Mouse (Mus musculus) lung, embryonic 16.5 days (tissue): ENCODE results near the gene Cd274. TPM values are rescaled to one million over a fixed set of nuclear protein-coding genes. Genes with fewer than 3 reads are reported as not detected.

ENCODE experiments used
- ATAC-seq: fragments of 200-750 bp; cut with Nextera tagmentation; 2 replicates; pipeline ENCODE4 v1.8.0; 2017; ENCODE audit warnings: low read depth, mild to moderate bottlenecking, moderate library complexity
- H3K27ac ChIP-seq: fragments of 300-500 bp; sonication (generic); 2 replicates; pipeline ENCODE4 v1.5.1; 2014; ENCODE audit warnings: mild to moderate bottlenecking, control low read depth, low read length
- H3K27me3 ChIP-seq: fragments of 300-500 bp; sonication (generic); 2 replicates; pipeline ENCODE4 v1.6.1; 2014; ENCODE audit warnings: low read depth, low read length, mixed read lengths; ENCODE audit not compliant: control insufficient read depth, insufficient read depth
- H3K36me3 ChIP-seq: fragments of 300-500 bp; sonication (generic); 2 replicates; pipeline ENCODE4 v1.6.1; 2014; ENCODE audit warnings: low read length; ENCODE audit not compliant: control insufficient read depth, insufficient read depth
- H3K4me1 ChIP-seq: fragments of 300-500 bp; sonication (generic); replicated peaks from 2 replicates; pipeline ENCODE4 v1.6.1; 2014; ENCODE audit warnings: low read length, mixed read lengths; ENCODE audit not compliant: control insufficient read depth, insufficient read depth
- H3K4me2 ChIP-seq: fragments of 300-500 bp; sonication (generic); 2 replicates; pipeline ENCODE4 v1.6.1; 2014; ENCODE audit warnings: low read depth, low read length, control low read depth
- H3K4me3 ChIP-seq: fragments of 300-500 bp; sonication (generic); 2 replicates; pipeline ENCODE4 v1.5.1; 2014; ENCODE audit warnings: mild to moderate bottlenecking, low read length, control low read depth
- H3K9ac ChIP-seq: fragments of 300-500 bp; sonication (generic); 2 replicates; pipeline ENCODE4 v1.6.1; 2014; ENCODE audit warnings: low read length, control low read depth
- H3K9me3 ChIP-seq: fragments of 300-500 bp; sonication (generic); 2 replicates; pipeline ENCODE4 v1.6.1; 2016; ENCODE audit warnings: low read length; ENCODE audit not compliant: control insufficient read depth
- WGBS: fragments of 180-500 bp; shearing (Covaris S2); extraction: QIAGEN DNeasy Blood & Tissue Kit; methylation state at CpG from one replicate; pipeline ENCODE4 v1.1.7; 2014; 5-methylcytosine and 5-hydroxymethylcytosine counted together
- polyA plus RNA-seq: library from polyadenylated mRNA; unstranded; fragments of >200 nt; fragmentation: Nextera tagmentation; extraction: Ambion mirVana; gene quantifications from 2 replicates; pipeline ENCODE4 v1.2.1, GENCODE M21; 2015

Gene Cd274
- polyA plus RNA-seq, 1 experiment from 2014 or later, result 0.28 TPM

DNA sequence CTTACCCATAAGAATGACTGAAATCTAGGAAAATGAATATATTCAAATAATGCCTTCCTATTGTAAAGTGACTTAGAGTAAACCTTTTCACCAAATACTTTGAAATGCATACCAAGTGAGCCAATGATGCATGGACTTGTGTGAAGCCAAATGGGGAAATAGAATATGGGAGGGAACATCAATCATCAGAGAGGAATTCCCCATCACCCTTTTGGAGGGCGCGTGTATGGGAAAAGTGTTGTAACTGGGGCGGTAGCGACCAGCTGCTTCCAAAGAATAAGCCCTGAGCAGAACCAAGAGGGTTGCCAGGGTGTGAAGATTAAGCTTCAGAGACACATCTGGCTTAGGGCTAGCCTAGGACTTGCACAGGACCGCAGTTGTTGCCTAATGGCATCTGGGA is 16.1 kb downstream of the Cd274 start:
- Histone ChIP-seq H3K4me2 (no peak overlapping the region), H3K4me1 (no peaks in the 10 kb centered on the region), H3K4me3 (no peak overlapping the region), H3K9ac (no peak overlapping the region), H3K9me3 (no peaks in the 10 kb centered on the region), H3K27me3 (no peaks in the 10 kb centered on the region), H3K27ac (no peak overlapping the region), H3K36me3 (no peaks in the 10 kb centered on the region)
- WGBS, result 85% methylated on average over 5 of the region's 5 CpGs
- ATAC-seq, result no peak

DNA sequence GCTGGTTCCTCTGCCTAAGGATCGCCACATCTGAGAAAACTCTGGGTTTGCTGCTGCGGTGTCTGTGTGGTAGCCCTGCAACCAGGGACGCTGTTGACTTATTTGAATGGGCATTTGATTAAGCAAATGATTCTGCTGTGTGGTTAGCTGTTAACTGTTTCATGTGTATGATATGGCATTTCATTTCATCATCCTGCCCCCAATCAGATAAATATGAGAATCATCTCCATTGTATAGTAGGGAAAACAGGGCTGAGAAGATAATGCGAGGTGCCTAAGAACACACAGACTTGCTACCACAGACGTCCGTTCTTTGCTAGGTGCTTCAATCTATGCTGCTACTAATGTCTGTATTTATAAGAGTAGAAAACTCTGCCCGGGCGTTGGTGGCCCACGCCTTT is 17.2 kb downstream of the Cd274 start:
- Histone ChIP-seq H3K4me3 (no peak overlapping the region), H3K36me3 (no peaks in the 10 kb centered on the region), H3K4me1 (no peaks in the 10 kb centered on the region), H3K9ac (no peak overlapping the region), H3K9me3 (no peaks in the 10 kb centered on the region), H3K27me3 (no peaks in the 10 kb centered on the region), H3K4me2 (no peak overlapping the region), H3K27ac (no peak overlapping the region)
- WGBS, result 76% methylated on average over 9 of the region's 9 CpGs
- ATAC-seq, result no peak

DNA sequence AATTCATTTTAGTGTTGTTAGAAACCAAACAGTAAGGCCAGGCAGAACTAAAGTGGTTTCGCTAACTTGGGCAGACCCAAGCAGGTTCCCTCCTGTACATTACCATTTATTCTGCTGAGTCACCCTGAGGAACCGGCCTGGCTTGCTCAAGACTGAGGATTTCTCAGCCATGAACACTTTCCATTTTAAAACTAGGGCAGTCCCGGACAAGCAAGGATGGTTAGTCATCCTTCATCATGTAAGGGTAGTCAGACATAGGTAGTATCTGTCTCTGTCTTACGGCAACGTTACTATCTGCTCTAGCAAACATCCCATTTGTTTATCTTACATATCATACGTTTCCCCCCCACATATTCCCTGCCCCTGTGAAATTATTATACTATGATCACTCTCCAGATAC is 17.7 kb downstream of the Cd274 start:
- Histone ChIP-seq H3K27ac (no peak overlapping the region), H3K4me2 (no peak overlapping the region), H3K9me3 (no peaks in the 10 kb centered on the region), H3K36me3 (no peaks in the 10 kb centered on the region), H3K27me3 (no peaks in the 10 kb centered on the region), H3K4me1 (no peaks in the 10 kb centered on the region), H3K9ac (no peak overlapping the region), H3K4me3 (no peak overlapping the region)
- 62% methylated on average over 6 of the region's 6 CpGs for WGBS
- ATAC-seq, result no peak

DNA sequence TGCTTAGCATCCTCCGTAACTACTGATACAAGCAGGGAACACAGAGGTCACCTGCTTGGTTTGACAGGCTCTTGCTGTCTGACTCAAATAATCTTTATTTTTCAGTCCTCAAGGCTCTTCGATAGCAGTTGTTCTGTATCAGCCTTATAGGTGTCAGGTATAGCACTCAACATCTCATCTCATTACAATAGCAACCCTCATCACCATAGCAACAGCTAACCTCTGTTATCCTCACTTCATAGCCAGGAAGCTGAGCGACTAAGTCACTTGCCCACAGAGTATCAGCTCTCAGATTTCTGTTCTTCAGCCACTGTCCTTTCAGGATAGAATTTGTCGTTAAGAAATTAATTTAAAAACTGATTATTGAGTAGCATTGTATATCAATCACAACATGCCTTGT is 18.6 kb downstream of the Cd274 start:
- ATAC-seq, result no peak
- WGBS, result 78% methylated on average over 4 of the region's 4 CpGs
- H3K27ac ChIP-seq, result no peak overlapping the region

DNA sequence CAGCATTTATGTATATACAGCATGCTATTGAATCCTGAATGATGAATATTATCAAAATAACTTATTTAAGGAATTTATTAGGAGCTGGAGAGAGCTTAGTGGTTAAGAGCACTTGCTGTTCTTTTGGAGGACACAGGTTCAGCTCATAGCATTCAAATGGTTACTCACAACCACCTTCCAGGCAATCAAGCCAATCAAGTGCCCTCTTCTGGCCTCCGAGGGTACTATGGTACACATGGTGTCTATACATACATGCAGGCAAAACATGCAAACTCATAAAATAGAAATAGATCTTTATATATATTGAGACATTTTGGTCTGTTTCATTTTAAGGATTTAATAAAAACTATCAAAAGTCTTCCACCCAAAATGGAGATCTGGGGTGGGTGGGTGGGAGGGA is 21.6 kb downstream of the Cd274 start:
- H3K9me3 ChIP-seq, result no peaks in the 10 kb centered on the region
- no peak for ATAC-seq
- no peak overlapping the region for H3K9ac ChIP-seq
- no peaks in the 10 kb centered on the region for H3K4me1 ChIP-seq
- H3K4me2 ChIP-seq, result no peak overlapping the region
- no peak overlapping the region for H3K27ac ChIP-seq
- 88% methylated on average over 1 of the region's 1 CpGs for WGBS
- H3K4me3 ChIP-seq, result no peak overlapping the region
- H3K27me3 ChIP-seq, result no peaks in the 10 kb centered on the region
- no peaks in the 10 kb centered on the region for H3K36me3 ChIP-seq

More for the DNA sequence above, 18.6 kb downstream of the Cd274 start:
- Histone ChIP-seq H3K4me3 (no peak overlapping the region), H3K9ac (no peak overlapping the region), H3K4me1 (no peaks in the 10 kb centered on the region), H3K9me3 (no peaks in the 10 kb centered on the region), H3K36me3 (no peaks in the 10 kb centered on the region), H3K27me3 (no peaks in the 10 kb centered on the region), H3K4me2 (no peak overlapping the region)

DNA sequence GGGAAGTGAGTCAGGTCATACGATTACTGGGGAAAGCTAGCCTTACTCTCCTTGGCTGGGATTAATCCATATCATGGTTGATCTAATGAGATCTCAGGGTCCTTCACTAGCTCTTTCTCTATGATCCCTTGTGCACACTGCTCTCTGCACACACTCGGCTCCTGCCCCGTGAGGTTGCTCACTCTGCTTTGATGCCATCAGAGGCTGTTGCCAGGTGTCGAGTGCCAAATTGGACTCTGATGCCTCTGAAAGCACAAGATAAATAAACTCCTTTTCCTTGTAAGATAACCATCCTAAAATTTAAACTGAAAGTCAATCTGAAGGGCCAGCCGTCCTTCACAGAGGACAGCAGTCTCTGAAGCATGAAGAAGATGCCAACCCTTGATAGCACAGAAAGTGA is 23.2 kb downstream of the Cd274 start:
- WGBS, result 57% methylated on average over 5 of the region's 5 CpGs
- ATAC-seq, result no peak

DNA sequence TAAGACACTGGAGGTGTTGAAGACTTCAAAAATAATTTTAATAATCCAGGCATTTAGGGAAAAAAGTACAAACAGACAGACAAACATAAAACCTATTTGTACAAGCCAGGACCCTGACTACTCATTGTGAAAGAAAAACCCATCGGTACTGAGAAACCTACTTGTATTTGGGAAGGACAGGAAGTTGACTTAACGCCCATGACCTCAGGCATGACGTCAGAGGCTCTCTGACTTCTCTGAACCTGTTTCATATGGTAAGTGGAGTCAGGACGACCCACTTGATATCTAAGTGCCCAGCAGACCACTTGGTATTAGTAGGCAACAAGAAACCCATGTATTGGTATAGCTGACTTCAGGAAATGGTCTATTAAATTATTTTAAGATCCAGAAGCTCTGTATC is 24.0 kb downstream of the Cd274 start:
- no peak for ATAC-seq
- Histone ChIP-seq H3K9me3 (no peaks in the 10 kb centered on the region), H3K27ac (no peak overlapping the region), H3K9ac (no peak overlapping the region), H3K4me1 (no peaks in the 10 kb centered on the region), H3K4me3 (no peak overlapping the region), H3K36me3 (no peaks in the 10 kb centered on the region), H3K27me3 (no peaks in the 10 kb centered on the region), H3K4me2 (no peak overlapping the region)
- WGBS, result 47% methylated on average over 4 of the region's 4 CpGs

More for the DNA sequence above, 23.2 kb downstream of the Cd274 start:
- no peak overlapping the region for H3K4me2 ChIP-seq
- no peaks in the 10 kb centered on the region for H3K4me1 ChIP-seq
- H3K9me3 ChIP-seq, result no peaks in the 10 kb centered on the region
- no peaks in the 10 kb centered on the region for H3K27me3 ChIP-seq
- no peak overlapping the region for H3K9ac ChIP-seq
- H3K4me3 ChIP-seq, result no peak overlapping the region
- H3K36me3 ChIP-seq, result no peaks in the 10 kb centered on the region
- no peak overlapping the region for H3K27ac ChIP-seq

DNA sequence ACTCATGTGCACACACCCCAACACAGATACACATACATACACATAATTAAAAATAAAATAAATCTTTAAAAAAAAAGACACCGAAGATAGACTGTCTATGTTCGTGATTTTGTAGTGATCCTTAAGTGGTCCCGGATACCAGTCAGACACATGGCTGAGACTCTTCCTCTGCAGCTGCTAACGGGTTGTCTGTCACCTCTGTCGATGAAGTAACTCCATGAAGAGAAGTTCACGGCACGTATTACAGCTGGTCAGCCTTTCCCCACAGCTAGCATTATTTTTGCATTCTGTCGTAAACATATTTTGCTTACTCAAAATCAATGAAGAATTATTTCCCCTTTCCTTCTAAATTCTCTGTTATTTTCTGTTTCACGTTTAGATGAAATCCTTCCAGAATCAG is 26.1 kb downstream of the Cd274 start:
- H3K27me3 ChIP-seq, result no peaks in the 10 kb centered on the region
- H3K4me1 ChIP-seq, result no peaks in the 10 kb centered on the region
- no peak overlapping the region for H3K4me3 ChIP-seq
- H3K9me3 ChIP-seq, result no peaks in the 10 kb centered on the region
- ATAC-seq, result no peak
- WGBS, result 63% methylated on average over 9 of the region's 9 CpGs
- no peak overlapping the region for H3K27ac ChIP-seq
- H3K4me2 ChIP-seq, result no peak overlapping the region
- no peaks in the 10 kb centered on the region for H3K36me3 ChIP-seq
- no peak overlapping the region for H3K9ac ChIP-seq

DNA sequence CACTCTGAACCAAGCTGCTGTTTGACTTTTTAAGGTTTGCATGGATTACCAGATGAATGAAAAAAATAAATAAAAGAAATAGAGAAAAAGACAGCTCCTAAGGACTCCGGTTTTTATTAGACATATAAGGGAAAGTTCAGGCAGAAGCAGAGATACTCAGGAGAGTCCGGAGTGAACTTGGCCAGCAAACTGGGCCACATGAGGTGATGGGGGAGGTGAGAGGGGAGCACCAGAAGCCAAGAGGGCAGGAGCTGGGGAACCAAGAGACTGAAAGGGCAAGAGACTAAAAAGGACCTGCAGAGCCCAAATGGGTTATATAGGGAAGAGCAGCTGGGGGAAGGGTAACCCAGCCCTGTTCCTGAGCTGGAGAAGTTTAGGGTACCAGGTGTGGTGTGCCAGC is 27.5 kb downstream of the Cd274 start:
- Histone ChIP-seq H3K4me3 (no peak overlapping the region), H3K4me2 (no peak overlapping the region), H3K27me3 (no peaks in the 10 kb centered on the region), H3K36me3 (no peaks in the 10 kb centered on the region), H3K27ac (no peak overlapping the region), H3K9me3 (no peaks in the 10 kb centered on the region), H3K9ac (no peak overlapping the region), H3K4me1 (no peaks in the 10 kb centered on the region)
- ATAC-seq, result no peak
- 96% methylated on average over 2 of the region's 2 CpGs for WGBS

DNA sequence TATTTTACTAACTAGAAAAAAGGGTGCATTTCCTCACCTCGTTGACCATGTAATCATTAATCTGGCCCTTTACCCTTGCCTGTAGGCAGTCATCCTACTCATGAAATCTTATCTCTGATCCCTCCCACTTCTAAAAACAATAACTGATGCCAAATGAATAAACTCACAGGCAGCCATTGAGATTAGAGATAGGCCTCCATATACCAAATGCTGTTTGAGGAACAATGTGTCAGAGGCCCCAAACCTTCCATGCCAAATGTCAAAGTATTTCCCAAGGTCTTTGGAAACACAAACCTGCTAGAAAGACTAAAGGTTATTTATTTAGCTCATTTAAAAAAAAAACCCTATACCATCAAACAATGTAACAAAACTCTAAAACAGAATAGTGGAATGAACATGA is 29.1 kb downstream of the Cd274 start:
- H3K4me1 ChIP-seq, result no peaks in the 10 kb centered on the region
- ATAC-seq, result no peak
- 16% methylated on average over 1 of the region's 1 CpGs for WGBS

More for the DNA sequence above, 29.1 kb downstream of the Cd274 start:
- Histone ChIP-seq H3K4me2 (no peak overlapping the region), H3K9ac (no peak overlapping the region), H3K27me3 (no peaks in the 10 kb centered on the region), H3K36me3 (no peaks in the 10 kb centered on the region), H3K9me3 (no peaks in the 10 kb centered on the region), H3K27ac (no peak overlapping the region), H3K4me3 (no peak overlapping the region)
